Mouse (Mus musculus): ENCODE data around the gene Smcp. TPM values are rescaled to one million over a fixed set of nuclear protein-coding genes. Genes with fewer than 3 reads are reported as not detected.
A peak's percentile ranks its signal among the peaks of the same experiment; 100 is the strongest.

Gene Smcp
- not detected in 2 replicates for polyA plus RNA-seq (2015; fragmentation: Nextera tagmentation; extraction: Ambion mirVana)

DNA sequence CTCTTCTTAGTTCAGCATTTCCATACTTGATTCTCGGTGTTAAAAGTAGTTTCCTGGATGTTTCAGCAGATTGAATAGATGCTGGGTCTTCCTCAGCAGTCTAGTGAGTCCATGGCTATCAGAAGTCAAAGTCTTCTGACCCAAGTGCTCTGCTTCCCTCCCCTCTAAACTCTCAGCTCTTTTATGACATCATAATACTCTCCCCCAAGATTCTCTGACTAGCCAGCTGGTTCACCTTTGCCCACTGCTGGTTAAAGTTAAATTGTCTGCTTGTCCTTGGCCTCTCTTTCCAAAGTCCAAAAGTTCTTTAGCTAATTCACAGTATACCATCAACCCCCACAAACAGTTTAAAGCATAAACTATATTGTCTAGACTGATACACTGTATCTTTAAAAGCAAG, at the start of gene Smcp:
Gene Smcp (minus strand): TSS at position 140 of the 400 bp plus-strand sequence.
- Histone ChIP-seq H3K4me2 (no peak within 1 kb of the TSS), H3K27me3 (replicated peaks) (no peaks in the 10 kb centered on the region), H3K36me3 (no peaks in the 10 kb centered on the region), H3K4me3 (replicated peaks) (no peak within 1 kb of the TSS), H3K9ac (replicated peaks) (no peak within 1 kb of the TSS), H3K9me3 (replicated peaks) (no peaks in the 10 kb centered on the region), H3K27ac (replicated peaks) (no peak within 1 kb of the TSS), H3K4me1 (no peaks in the 10 kb centered on the region)
- WGBS: 79% methylated on average over 1 of the region's 1 CpGs
- ATAC-seq (ENCODE audit: low FRiP score): no peak

DNA sequence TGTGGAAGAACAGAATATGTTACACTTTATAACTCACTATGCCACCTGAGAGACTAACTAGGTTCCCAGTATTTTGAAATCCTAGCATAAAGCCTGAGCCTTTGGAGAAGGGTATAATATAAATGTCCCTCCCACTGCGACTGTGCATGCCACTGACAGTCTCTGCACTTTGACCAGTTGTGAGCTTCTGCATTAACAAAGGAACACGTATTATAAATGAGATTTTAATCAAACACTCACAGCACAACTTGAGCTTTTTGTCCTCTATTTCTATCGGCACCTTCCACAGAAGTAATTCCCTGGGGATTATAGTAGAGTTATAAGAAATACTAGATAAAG, 49.8 kb upstream of the Smcp start:
- no peak overlapping the region for H3K4me3 ChIP-seq (replicated peaks)
- H3K4me2 ChIP-seq: no peak overlapping the region
- no peak for ATAC-seq (ENCODE audit: low FRiP score)
- H3K4me1 ChIP-seq: no peaks in the 10 kb centered on the region
- H3K36me3 ChIP-seq: no peaks in the 10 kb centered on the region
- 77% methylated on average over 3 of the region's 3 CpGs for WGBS
- H3K27me3 ChIP-seq (replicated peaks): no peaks in the 10 kb centered on the region
- no peaks in the 10 kb centered on the region for H3K9me3 ChIP-seq (replicated peaks)
- no peak overlapping the region for H3K9ac ChIP-seq (replicated peaks)
- no peak overlapping the region for H3K27ac ChIP-seq (replicated peaks)

DNA sequence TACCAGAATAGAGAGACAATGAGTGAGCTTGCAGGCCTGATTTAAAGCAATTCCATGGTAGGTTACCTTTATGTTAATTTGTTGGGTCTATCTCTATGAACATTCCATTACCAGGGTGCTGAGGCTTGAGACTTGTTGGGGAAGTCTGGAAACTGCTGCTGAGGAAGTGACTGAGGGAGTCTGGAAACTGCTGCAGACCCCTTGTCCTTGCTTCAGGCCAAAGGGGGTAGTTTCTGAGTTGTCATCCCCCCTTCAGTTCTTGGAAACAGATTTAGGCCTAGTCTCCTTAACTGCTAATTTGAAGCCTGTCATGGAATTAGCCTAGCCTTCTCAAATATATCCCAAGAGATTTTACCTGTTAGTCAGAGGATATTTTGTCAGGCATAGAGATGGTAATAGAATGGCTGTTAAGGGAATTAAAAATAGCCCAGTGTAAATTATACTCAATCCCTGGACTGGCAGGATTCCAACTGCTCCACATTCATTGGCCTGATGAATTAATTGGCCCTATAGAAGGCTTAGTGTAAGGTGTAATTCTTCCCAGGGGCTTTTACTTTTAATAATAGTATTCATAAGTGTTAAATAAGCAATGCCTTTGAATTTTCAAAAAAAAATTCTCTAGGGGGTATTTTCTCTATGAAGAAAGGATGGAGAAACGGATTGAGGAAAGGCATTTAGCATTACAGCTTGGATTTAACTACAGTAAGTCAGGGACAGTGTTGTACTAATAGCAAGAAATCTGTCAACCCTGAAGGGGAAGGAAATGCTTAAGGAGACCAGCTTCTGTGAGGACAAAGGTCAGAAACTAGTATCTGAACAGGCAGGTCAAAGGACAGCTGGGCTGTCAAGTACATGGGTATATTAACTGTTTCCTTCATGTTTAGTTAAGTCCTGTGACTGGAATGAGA, 49.2 kb upstream of the Smcp start:
- WGBS: 20% methylated on average over 1 of the region's 1 CpGs
- Histone ChIP-seq H3K4me3 (replicated peaks) (no peak overlapping the region), H3K4me1 (no peaks in the 10 kb centered on the region), H3K36me3 (no peaks in the 10 kb centered on the region), H3K9ac (replicated peaks) (no peak overlapping the region), H3K9me3 (replicated peaks) (no peaks in the 10 kb centered on the region), H3K4me2 (no peak overlapping the region), H3K27me3 (replicated peaks) (no peaks in the 10 kb centered on the region), H3K27ac (replicated peaks) (no peak overlapping the region)
- peak; percentile 69 for ATAC-seq (ENCODE audit: low FRiP score)

DNA sequence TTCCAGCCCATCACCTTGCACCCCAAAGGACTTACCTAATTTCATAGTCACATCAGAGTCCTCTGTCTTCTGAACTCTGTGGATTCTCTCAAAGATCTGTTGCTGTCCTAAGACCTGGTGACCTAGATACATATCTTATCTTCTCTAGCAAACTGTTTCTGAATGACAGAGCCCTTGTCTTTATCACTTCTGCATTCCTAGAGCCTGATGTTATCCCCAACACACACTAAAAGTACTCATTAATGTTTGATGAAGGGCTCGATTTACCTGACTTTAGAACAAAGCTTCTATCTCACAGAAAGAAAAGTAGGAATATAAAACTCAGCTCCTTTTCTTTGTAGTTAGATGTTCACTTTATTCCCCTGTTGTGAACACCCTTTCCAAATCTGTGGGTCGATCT, 32.8 kb upstream of the Smcp start, which contains the start of gene Lce6a:
Gene Lce6a (minus strand): TSS at position 101 of the 400 bp plus-strand sequence.
- no peak within 1 kb of the TSS for H3K4me2 ChIP-seq
- no peak within 1 kb of the TSS for H3K4me3 ChIP-seq (replicated peaks)
- no peaks in the 10 kb centered on the region for H3K4me1 ChIP-seq
- H3K36me3 ChIP-seq: no peaks in the 10 kb centered on the region
- 82% methylated on average over 2 of the region's 2 CpGs for WGBS
- no peak within 1 kb of the TSS for H3K27ac ChIP-seq (replicated peaks)
- no peaks in the 10 kb centered on the region for H3K9me3 ChIP-seq (replicated peaks)
- ATAC-seq (ENCODE audit: low FRiP score): no peak
- H3K27me3 ChIP-seq (replicated peaks): no peaks in the 10 kb centered on the region
- H3K9ac ChIP-seq (replicated peaks): no peak within 1 kb of the TSS

DNA sequence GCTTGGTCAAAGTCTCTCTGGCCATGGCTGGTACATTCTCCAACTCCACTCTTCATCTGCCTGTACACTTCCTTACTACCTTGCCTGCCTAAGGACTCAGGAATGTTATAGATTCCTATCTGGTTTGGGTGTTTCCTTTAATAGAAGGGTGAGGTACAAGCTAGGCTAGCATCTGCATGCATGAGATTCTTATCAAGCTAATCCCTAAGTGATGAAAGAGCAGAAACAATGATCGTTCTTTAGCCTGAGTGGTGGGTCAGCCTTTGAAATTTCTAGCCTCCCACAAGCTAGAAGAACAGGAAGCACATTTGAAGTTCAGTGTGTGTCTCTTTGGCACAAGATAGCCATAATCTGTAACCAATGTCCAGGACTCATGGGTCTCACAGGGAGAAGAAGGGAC, 21.0 kb upstream of the Smcp start:
- no peak overlapping the region for H3K4me3 ChIP-seq (replicated peaks)
- ATAC-seq (ENCODE audit: low FRiP score): no peak
- no peaks in the 10 kb centered on the region for H3K27me3 ChIP-seq (replicated peaks)
- no peaks in the 10 kb centered on the region for H3K4me1 ChIP-seq
- WGBS: 87% methylated on average over 1 of the region's 1 CpGs
- no peaks in the 10 kb centered on the region for H3K36me3 ChIP-seq
- H3K9me3 ChIP-seq (replicated peaks): no peaks in the 10 kb centered on the region
- no peak overlapping the region for H3K27ac ChIP-seq (replicated peaks)
- H3K9ac ChIP-seq (replicated peaks): no peak overlapping the region
- H3K4me2 ChIP-seq: no peak overlapping the region

DNA sequence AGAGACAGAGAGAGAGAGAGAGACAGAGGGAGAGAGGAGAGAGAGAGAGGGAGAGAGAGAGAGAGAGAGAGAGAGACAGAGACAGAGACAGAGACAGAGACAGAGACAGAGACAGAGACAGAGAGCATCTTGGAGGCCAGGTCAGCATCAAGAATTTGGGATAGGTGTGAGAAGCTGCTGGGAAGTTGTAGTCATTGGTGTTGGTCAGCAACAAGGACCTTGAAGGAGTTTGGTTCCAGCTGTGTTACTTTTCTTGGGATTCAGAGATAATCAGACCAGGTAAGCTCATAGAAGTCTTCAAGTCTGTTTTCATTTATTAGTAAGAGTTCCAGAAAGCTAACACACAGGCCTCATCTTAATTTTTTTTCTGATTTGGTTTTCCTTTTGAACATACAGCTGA, 18.6 kb upstream of the Smcp start, which contains the start of gene 2210017I01Rik:
Gene 2210017I01Rik (minus strand): TSS at position 101 of the 400 bp plus-strand sequence.
- ATAC-seq (ENCODE audit: low FRiP score): no peak
- no peaks in the 10 kb centered on the region for H3K36me3 ChIP-seq

DNA sequence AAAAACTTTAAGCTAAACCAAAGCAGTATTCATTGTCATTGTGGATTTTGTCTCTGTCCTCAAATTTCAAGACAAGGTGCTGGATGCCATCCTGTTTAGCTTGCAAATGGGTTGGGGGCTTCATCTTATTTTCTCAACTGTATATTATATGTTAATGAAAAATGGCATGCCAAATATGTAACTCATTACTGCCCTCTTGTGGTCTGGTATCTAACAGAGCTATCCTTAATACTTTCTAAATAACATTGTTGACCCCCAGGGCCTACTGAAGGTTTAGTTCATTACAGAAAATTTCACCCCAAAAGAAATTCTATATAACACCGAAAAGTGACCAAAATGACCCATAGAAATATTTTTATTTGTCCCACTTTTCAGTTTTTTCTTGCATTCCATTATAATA, 13.4 kb upstream of the Smcp start:
- Histone ChIP-seq H3K9me3 (replicated peaks) (peaks cover 4% of the 10 kb centered on the region; the same call in 1 of the 2 replicates), H3K27ac (replicated peaks) (no peak overlapping the region), H3K27me3 (replicated peaks) (no peaks in the 10 kb centered on the region), H3K9ac (replicated peaks) (no peak overlapping the region), H3K36me3 (no peaks in the 10 kb centered on the region), H3K4me1 (no peaks in the 10 kb centered on the region), H3K4me2 (no peak overlapping the region), H3K4me3 (replicated peaks) (no peak overlapping the region)
- WGBS: 43% methylated on average over 1 of the region's 1 CpGs
- ATAC-seq (ENCODE audit: low FRiP score): no peak

More for the DNA sequence above, 18.6 kb upstream of the Smcp start, which contains the start of gene 2210017I01Rik:
- Histone ChIP-seq H3K9ac (replicated peaks) (no peak within 1 kb of the TSS), H3K9me3 (replicated peaks) (no peaks in the 10 kb centered on the region), H3K4me1 (no peaks in the 10 kb centered on the region), H3K4me3 (replicated peaks) (no peak within 1 kb of the TSS), H3K4me2 (no peak within 1 kb of the TSS), H3K27ac (replicated peaks) (no peak within 1 kb of the TSS), H3K27me3 (replicated peaks) (no peaks in the 10 kb centered on the region)

DNA sequence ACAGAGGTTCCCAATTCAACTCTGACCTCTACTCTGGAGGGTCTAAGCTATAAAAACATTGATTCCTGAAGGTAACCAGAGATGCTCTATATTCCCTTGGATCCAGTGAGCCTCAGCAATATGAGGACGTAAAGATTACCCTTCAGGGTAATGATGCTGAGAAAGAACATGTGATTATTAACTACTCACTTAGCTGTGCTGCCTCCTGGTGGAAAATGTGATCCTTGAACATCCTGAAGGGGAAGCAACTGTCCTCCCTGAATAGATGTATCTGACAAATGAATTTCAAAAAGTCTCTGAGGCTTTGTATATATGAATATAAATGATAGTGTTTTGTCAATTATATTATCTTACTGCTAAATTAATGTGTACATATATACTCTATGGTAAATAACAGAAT, 11.7 kb upstream of the Smcp start:
- no peaks in the 10 kb centered on the region for H3K36me3 ChIP-seq
- no peak overlapping the region for H3K9ac ChIP-seq (replicated peaks)
- no peaks in the 10 kb centered on the region for H3K4me1 ChIP-seq
- no peak overlapping the region for H3K4me3 ChIP-seq (replicated peaks)
- WGBS: 50% methylated on average over 1 of the region's 1 CpGs
- no peaks in the 10 kb centered on the region for H3K27me3 ChIP-seq (replicated peaks)
- no peak overlapping the region for H3K27ac ChIP-seq (replicated peaks)
- no peak for ATAC-seq (ENCODE audit: low FRiP score)
- no peak overlapping the region for H3K4me2 ChIP-seq
- peaks cover 4% of the 10 kb centered on the region; the same call in 1 of the 2 replicates for H3K9me3 ChIP-seq (replicated peaks)

DNA sequence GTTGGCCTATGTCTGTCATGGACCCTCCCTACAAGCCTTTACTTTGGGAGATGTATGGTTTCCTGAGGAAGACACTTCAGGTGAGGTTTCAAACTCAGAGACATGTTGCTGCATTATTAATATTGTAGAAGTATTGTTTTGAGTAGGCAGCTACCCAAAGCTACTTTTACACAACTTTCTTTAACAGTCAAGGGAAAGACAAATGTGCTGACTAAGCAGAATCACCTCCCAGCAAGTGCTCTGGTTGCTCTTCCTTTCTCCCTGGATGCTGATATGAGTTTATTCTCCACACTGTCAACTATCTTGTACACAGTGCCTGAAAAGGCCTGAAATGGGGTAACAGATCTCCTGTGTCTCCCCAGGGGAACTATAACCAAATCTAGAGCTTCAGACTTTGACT, 11.2 kb upstream of the Smcp start:
- no peak for ATAC-seq (ENCODE audit: low FRiP score)

DNA sequence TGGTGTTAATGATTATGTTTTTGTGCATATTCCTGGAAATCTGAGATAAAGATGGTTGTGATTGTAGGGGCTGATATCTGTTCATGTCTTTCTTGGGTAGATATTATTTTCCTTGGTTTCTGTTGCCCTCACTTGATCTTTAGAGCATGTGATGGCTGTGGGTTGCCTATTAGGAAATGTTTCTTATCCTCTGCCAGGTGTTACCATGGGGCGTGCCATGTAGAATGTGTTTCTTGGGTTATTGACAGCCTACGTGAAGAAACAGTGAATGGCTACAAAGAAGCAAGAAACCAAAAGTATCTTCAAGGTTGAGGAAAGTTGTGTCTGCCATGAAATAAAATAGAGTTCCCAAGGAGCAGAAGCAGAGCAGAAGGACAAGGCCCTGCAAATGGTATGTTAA, 9.6 kb upstream of the Smcp start:
- no peaks in the 10 kb centered on the region for H3K27me3 ChIP-seq (replicated peaks)
- H3K4me2 ChIP-seq: no peak overlapping the region
- H3K36me3 ChIP-seq: no peaks in the 10 kb centered on the region
- H3K4me3 ChIP-seq (replicated peaks): no peak overlapping the region
- no peak overlapping the region for H3K9ac ChIP-seq (replicated peaks)
- H3K4me1 ChIP-seq: no peaks in the 10 kb centered on the region
- H3K27ac ChIP-seq (replicated peaks): no peak overlapping the region
- WGBS: 93% methylated on average over 2 of the region's 2 CpGs
- peaks cover 4% of the 10 kb centered on the region; the same call in 1 of the 2 replicates for H3K9me3 ChIP-seq (replicated peaks)
- no peak for ATAC-seq (ENCODE audit: low FRiP score)

More for the DNA sequence above, 11.2 kb upstream of the Smcp start:
- Histone ChIP-seq H3K27me3 (replicated peaks) (no peaks in the 10 kb centered on the region), H3K27ac (replicated peaks) (no peak overlapping the region), H3K4me2 (no peak overlapping the region), H3K4me3 (replicated peaks) (no peak overlapping the region), H3K36me3 (no peaks in the 10 kb centered on the region), H3K9ac (replicated peaks) (no peak overlapping the region), H3K4me1 (no peaks in the 10 kb centered on the region), H3K9me3 (replicated peaks) (peaks cover 4% of the 10 kb centered on the region; the same call in 1 of the 2 replicates)

DNA sequence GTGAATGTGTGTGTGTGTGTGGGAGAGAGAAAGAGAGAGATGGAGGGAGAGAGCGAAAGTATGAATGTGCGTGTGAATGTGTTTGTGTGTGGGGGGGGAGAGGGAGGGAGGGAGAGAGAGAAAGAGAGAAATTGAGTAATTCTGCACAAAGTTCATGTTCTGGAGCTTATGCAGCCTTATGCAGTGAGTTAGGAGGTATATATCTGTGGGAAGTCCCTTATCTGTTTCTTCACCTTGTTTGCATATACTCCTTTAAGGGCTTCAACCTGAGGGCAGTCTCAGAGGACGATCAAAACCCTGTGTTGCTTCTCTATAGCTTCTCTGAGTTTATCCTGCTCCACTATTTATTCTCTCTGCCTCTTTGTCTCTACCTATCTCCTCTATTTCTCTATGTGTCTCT, 1.6 kb downstream of the Smcp start:
- no peaks in the 10 kb centered on the region for H3K36me3 ChIP-seq
- H3K9me3 ChIP-seq (replicated peaks): no peaks in the 10 kb centered on the region
- no peaks in the 10 kb centered on the region for H3K4me1 ChIP-seq
- no peak overlapping the region for H3K4me3 ChIP-seq (replicated peaks)
- no peaks in the 10 kb centered on the region for H3K27me3 ChIP-seq (replicated peaks)
- WGBS: 78% methylated on average over 3 of the region's 3 CpGs
- no peak for ATAC-seq (ENCODE audit: low FRiP score)
- H3K27ac ChIP-seq (replicated peaks): no peak overlapping the region
- no peak overlapping the region for H3K4me2 ChIP-seq
- H3K9ac ChIP-seq (replicated peaks): no peak overlapping the region

DNA sequence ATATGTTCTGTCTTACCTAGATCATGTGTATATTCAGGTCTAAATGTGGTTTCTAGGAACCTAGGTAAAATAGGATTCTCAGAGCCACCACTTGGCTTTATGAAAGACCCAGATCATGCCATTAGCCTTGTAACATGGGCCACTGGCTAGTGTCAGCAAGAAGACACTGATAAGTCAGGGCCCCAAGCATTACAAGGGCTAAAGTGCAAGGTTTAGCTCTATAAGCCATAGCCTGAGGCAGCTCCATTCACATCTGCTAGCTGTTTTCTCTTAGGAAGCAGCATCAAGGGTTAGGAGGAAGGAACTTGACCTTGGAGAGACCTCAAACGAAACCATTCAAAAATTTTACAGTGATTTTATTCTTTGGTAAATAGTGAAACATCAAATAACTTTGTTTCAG, 3.7 kb downstream of the Smcp start:
- Histone ChIP-seq H3K4me2 (no peak overlapping the region), H3K4me3 (replicated peaks) (no peak overlapping the region), H3K9me3 (replicated peaks) (no peaks in the 10 kb centered on the region), H3K27me3 (replicated peaks) (no peaks in the 10 kb centered on the region), H3K4me1 (no peaks in the 10 kb centered on the region), H3K9ac (replicated peaks) (no peak overlapping the region), H3K36me3 (no peaks in the 10 kb centered on the region), H3K27ac (replicated peaks) (no peak overlapping the region)
- ATAC-seq (ENCODE audit: low FRiP score): no peak
- 83% methylated on average over 1 of the region's 1 CpGs for WGBS
